Mouse (Mus musculus) stomach, postnatal 0 days (tissue): Measurements from ENCODE around the gene Gcnt3.

Experiments
- CTCF ChIP-seq: IDR thresholded peaks from 2 replicates; pipeline ENCODE4 v1.5.1; 2016; ENCODE audit warnings: antibody characterized with exemption, low read depth, mild to moderate bottlenecking, moderate library complexity
- EP300 ChIP-seq: optimal IDR thresholded peaks from 2 replicates; pipeline ENCODE3; 2016; ENCODE audit warnings: antibody characterized with exemption

- TF ChIP-seq CTCF = no peak
- TF ChIP-seq EP300 = no peak
Measured at GRCm38 (mm10) chr9:70077170-70077569, 39.3 kb upstream of the Gcnt3 start.
